21 mouse cellular contexts compared by ENCODE assay signal in the genomic region with DNA sequence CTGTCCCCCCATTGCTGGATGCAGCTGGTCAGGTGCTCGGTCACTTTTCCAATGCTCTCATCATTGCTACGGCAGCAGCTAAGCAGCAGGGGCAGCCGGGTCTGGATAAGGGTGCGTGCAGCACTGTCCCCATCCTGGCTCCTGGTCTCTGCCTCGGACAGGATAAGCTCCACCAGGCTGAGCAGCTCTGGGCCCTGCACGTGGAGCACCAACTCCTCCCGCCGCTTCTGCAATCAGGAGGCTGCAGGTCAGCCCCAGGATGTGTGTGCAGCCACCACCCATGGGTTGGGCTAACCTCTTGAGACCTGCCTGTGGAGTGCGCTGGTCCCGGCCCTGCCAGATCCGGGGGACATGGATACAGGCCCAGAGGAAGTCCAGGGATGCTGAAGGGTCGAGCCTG. TPM values are rescaled to one million over a fixed set of nuclear protein-coding genes. Genes with fewer than 3 reads are reported as not detected.
DNase-seq lines count a peak whose midpoint lies in the region; ATAC-seq and TF ChIP-seq lines count a peak whose summit lies in the region.
"Had no signal": no experiment of that assay in that cellular context is flagged by ENCODE, and none has a peak within 500 bp of the region (broad histone marks: within the 10 kb centered on the region; RNA-seq: fewer than 3 reads in every experiment).

No protein-coding gene starts in this region.

- no peak overlapping the region for H3K27ac ChIP-seq in liver, embryonic 12.5 days
- H3K27ac ChIP-seq in liver, embryonic 14.5 days, result no peak overlapping the region
- H3K27ac ChIP-seq in liver, embryonic 16.5 days (ENCODE audit: low read length), result no peak overlapping the region
- H3K27ac ChIP-seq: embryonic facial prominence, embryonic 13.5 days; embryonic facial prominence, embryonic 15.5 days; forebrain, embryonic 10.5 days; forebrain, embryonic 12.5 days had no signal

- intact Hi-C loops in left cerebral cortex, postnatal 14 days (cut with DNase I), result loop anchor here (10.0 kb wide), 2 partner anchors 221 to 421 kb away; no protein-coding TSS in a partner anchor

- no peaks in the 10 kb centered on the region for H3K9me3 ChIP-seq in liver, embryonic 12.5 days (replicated peaks)
- H3K9me3 ChIP-seq in liver, embryonic 14.5 days (ENCODE audit: control insufficient read depth, low read length), result no peaks in the 10 kb centered on the region
- H3K9me3 ChIP-seq in liver, embryonic 16.5 days (replicated peaks; ENCODE audit: control insufficient read depth, low read length), result no peaks in the 10 kb centered on the region
- H3K9me3 ChIP-seq: embryonic facial prominence, embryonic 13.5 days; embryonic facial prominence, embryonic 15.5 days; forebrain, embryonic 10.5 days; forebrain, embryonic 12.5 days had no signal

- peaks cover 13% of the 10 kb centered on the region for H3K4me1 ChIP-seq in liver, embryonic 12.5 days
- H3K4me1 ChIP-seq in liver, embryonic 14.5 days (replicated peaks; ENCODE audit: control insufficient read depth in 2 of 2, insufficient read depth in 2 of 2, low read length in 1 of 2), result no peaks in the 10 kb centered on the region
- H3K4me1 ChIP-seq in liver, embryonic 16.5 days (ENCODE audit: control insufficient read depth, low read depth, low read length), result no peaks in the 10 kb centered on the region; the same call in 1 of the 2 replicates
- H3K4me1 ChIP-seq: embryonic facial prominence, embryonic 13.5 days; embryonic facial prominence, embryonic 15.5 days; forebrain, embryonic 10.5 days; forebrain, embryonic 12.5 days had no signal

- TF ChIP-seq CTCF in liver, embryonic 14.5 days (IDR thresholded peaks at IDR 0.05; ENCODE audit: low read depth), result no peak

- no peak overlapping the region for H3K9ac ChIP-seq in liver, embryonic 12.5 days
- H3K9ac ChIP-seq in liver, embryonic 14.5 days (replicated peaks), result no peak overlapping the region
- H3K9ac ChIP-seq in liver, embryonic 16.5 days (ENCODE audit: low read depth, low read length), result no peak overlapping the region
- H3K9ac ChIP-seq: embryonic facial prominence, embryonic 13.5 days; embryonic facial prominence, embryonic 15.5 days; forebrain, embryonic 12.5 days had no signal

- peak; percentile 56 for ATAC-seq in liver, embryonic 12.5 days
- peak; percentile 55 for ATAC-seq in liver, embryonic 14.5 days (ENCODE audit: insufficient read depth)
- peak; percentile 33; the same call in 1 of the 2 replicates for ATAC-seq in liver, embryonic 16.5 days (ENCODE audit: low read depth)
- ATAC-seq: forebrain, embryonic 14.5 days had no signal

- WGBS in liver, embryonic 12.5 days (ENCODE audit: insufficient replicate concordance), result 73% methylated on average over 12 of the region's 12 CpGs
- 63% methylated on average over 12 of the region's 12 CpGs for WGBS in liver, embryonic 14.5 days (ENCODE audit: insufficient replicate concordance)
- WGBS in liver, embryonic 16.5 days (ENCODE audit: insufficient replicate concordance), result 69% methylated on average over 12 of the region's 12 CpGs

- H3K4me3 ChIP-seq in liver, embryonic 12.5 days, result no peak overlapping the region
- H3K4me3 ChIP-seq in liver, embryonic 14.5 days (ENCODE audit: insufficient read depth in 1 of 2, low read depth in 2 of 2, low read length in 2 of 2), result no peak overlapping the region
- no peak overlapping the region for H3K4me3 ChIP-seq in liver, embryonic 16.5 days (ENCODE audit: low read depth, low read length)
- H3K4me3 ChIP-seq: embryonic facial prominence, embryonic 13.5 days; embryonic facial prominence, embryonic 15.5 days; erythroblast, embryonic 14.5 days; forebrain, embryonic 10.5 days; forebrain, embryonic 12.5 days had no signal

- no peaks in the 10 kb centered on the region for H3K27me3 ChIP-seq in liver, embryonic 12.5 days (replicated peaks)
- H3K27me3 ChIP-seq in liver, embryonic 14.5 days (ENCODE audit: control insufficient read depth, insufficient read depth, low read length), result no peaks in the 10 kb centered on the region
- H3K27me3 ChIP-seq in liver, embryonic 16.5 days (ENCODE audit: control insufficient read depth, insufficient read depth, low read depth, low read length), result no peaks in the 10 kb centered on the region
- H3K27me3 ChIP-seq: embryonic facial prominence, embryonic 13.5 days; embryonic facial prominence, embryonic 15.5 days; forebrain, embryonic 12.5 days had no signal

- DNase-seq in liver, result no peak
- DNase-seq in liver, embryonic 14.5 days (ENCODE audit: low read depth in 3 of 3, low spot score in 3 of 3), result no peak
- no peak for DNase-seq in left cerebral cortex, postnatal 14 days (ENCODE audit: low spot score in 2 of 2)
- no peak for DNase-seq in urinary bladder, postnatal 14 days (ENCODE audit: low spot score)
- DNase-seq: adrenal gland, adult 2 months; adrenal gland, postnatal 10 days; adrenal gland, postnatal 25 days; cerebellum, adult 11 months; cerebellum, adult 18-20 months; cerebellum, adult 8-10 months; cerebellum, adult 9-11 months; cerebellum, postnatal 36 days; embryo, embryonic 11 days had no signal

- TF ChIP-seq EP300 in liver, embryonic 14.5 days (IDR thresholded peaks at IDR 0.05; ENCODE audit: low read depth), result no peak

- no peak overlapping the region for H3K4me2 ChIP-seq in liver, embryonic 12.5 days
- no peak overlapping the region for H3K4me2 ChIP-seq in liver, embryonic 14.5 days (ENCODE audit: low read depth)
- H3K4me2 ChIP-seq in liver, embryonic 16.5 days (ENCODE audit: low read depth, low read length), result no peak overlapping the region
- H3K4me2 ChIP-seq: embryonic facial prominence, embryonic 13.5 days; embryonic facial prominence, embryonic 15.5 days; forebrain, embryonic 12.5 days had no signal

- H3K36me3 ChIP-seq in liver, embryonic 12.5 days, result peaks cover 100% of the 10 kb centered on the region
- H3K36me3 ChIP-seq in liver, embryonic 14.5 days (replicated peaks; ENCODE audit: control insufficient read depth, insufficient read depth, low read depth), result no peaks in the 10 kb centered on the region; the same call in 1 of the 2 replicates
- H3K36me3 ChIP-seq in liver, embryonic 16.5 days (ENCODE audit: control insufficient read depth, insufficient read depth), result peaks cover 12% of the 10 kb centered on the region

RNA-seq across cellular contexts. Expression of a gene that starts 19.3 kb away (rescaled TPM):
- 21.8 and 23.3 TPM in 2 replicates for polyA plus RNA-seq in liver, embryonic 12.5 days (2016; fragmentation: Nextera tagmentation; extraction: Ambion mirVana)
- 12.1 and 14.5 TPM in 2 replicates for polyA plus RNA-seq in liver, embryonic 14.5 days (2012; rRNA removed)
- polyA plus RNA-seq in liver, embryonic 14.5 days (2014; fragmentation: Nextera tagmentation; extraction: Ambion mirVana), result 13.5 and 17.5 TPM in 2 replicates
- polyA plus RNA-seq in liver, embryonic 16.5 days (2015; fragmentation: Nextera tagmentation; extraction: Ambion mirVana), result 10.4 and 11.2 TPM in 2 replicates
- total RNA-seq in left cerebral cortex, postnatal 14 days (2021), result 100 to 1,000 TPM in 1 of 2 experiments, 10 to 100 TPM in 1; 96.8 to 102 TPM

RNA-seq across cellular contexts. Expression of a gene that starts 20.0 kb away (rescaled TPM):
- polyA plus RNA-seq in liver, embryonic 12.5 days (2016; fragmentation: Nextera tagmentation; extraction: Ambion mirVana), result 15.5 and 18.3 TPM in 2 replicates
- 8.3 and 8.4 TPM in 2 replicates for polyA plus RNA-seq in liver, embryonic 14.5 days (2012; rRNA removed)
- 10.3 and 14.4 TPM in 2 replicates for polyA plus RNA-seq in liver, embryonic 14.5 days (2014; fragmentation: Nextera tagmentation; extraction: Ambion mirVana)
- polyA plus RNA-seq in liver, embryonic 16.5 days (2015; fragmentation: Nextera tagmentation; extraction: Ambion mirVana), result 10.4 and 11.1 TPM in 2 replicates
- 1 to 10 TPM; 1.6 to 2.8 TPM for total RNA-seq in left cerebral cortex, postnatal 14 days (2021)

RNA-seq across cellular contexts. Expression of a gene that starts 35.2 kb away (rescaled TPM):
- polyA plus RNA-seq in liver, embryonic 12.5 days (2016; fragmentation: Nextera tagmentation; extraction: Ambion mirVana), result 47.7 and 48.9 TPM in 2 replicates
- polyA plus RNA-seq in liver, embryonic 14.5 days (2012; rRNA removed), result 21.6 and 23.0 TPM in 2 replicates
- 20.7 and 22.7 TPM in 2 replicates for polyA plus RNA-seq in liver, embryonic 14.5 days (2014; fragmentation: Nextera tagmentation; extraction: Ambion mirVana)
- polyA plus RNA-seq in liver, embryonic 16.5 days (2015; fragmentation: Nextera tagmentation; extraction: Ambion mirVana), result 43.3 and 44.6 TPM in 2 replicates
- total RNA-seq in left cerebral cortex, postnatal 14 days (2021), result 1 to 10 TPM; 7.6 to 8.5 TPM
